In genomic region chr3:30696346-30696745, GRCm38 (mm10) we compare ENCODE assay signal across 9 mouse cellular contexts. TPM values are rescaled to one million over a fixed set of nuclear protein-coding genes. Genes with fewer than 3 reads are reported as not detected.
A peak's percentile ranks its signal among the peaks of the same experiment; 100 is the strongest.
DNase-seq lines count a peak whose midpoint lies in the region; TF ChIP-seq lines count a peak whose summit lies in the region.
"Had no signal": no experiment of that assay in that cellular context is flagged by ENCODE, and none has a peak within 500 bp of the region (broad histone marks: within the 10 kb centered on the region; RNA-seq: fewer than 3 reads in every experiment).

No protein-coding gene starts in this region.

- 2% methylated on average over 2 of the region's 2 CpGs for WGBS in kidney, adult 2 months

- H3K27me3 ChIP-seq in kidney, adult 2 months (replicated peaks; ENCODE audit: control insufficient read depth, insufficient read depth, low read length) = no peaks in the 10 kb centered on the region

- H3K36me3 ChIP-seq in kidney, adult 2 months (ENCODE audit: control insufficient read depth, insufficient read depth, low read length) = no peaks in the 10 kb centered on the region

- peak; percentile 85 for TF ChIP-seq CTCF in kidney, adult 2 months (conservative IDR thresholded peaks at IDR 0.05; ENCODE audit: insufficient read depth, insufficient read length, low read depth, low read length)

- no peak overlapping the region for H3K4me3 ChIP-seq in kidney, adult 2 months (ENCODE audit: insufficient read depth, low read depth, low read length)

- peaks cover 3% of the 10 kb centered on the region; the same call in 1 of the 2 replicates for H3K4me1 ChIP-seq in kidney, adult 2 months (ENCODE audit: control insufficient read depth, insufficient read depth, low read length)

- peak overlapping the region; percentile 99 for H3K27ac ChIP-seq in kidney, adult 2 months (ENCODE audit: insufficient read depth, low read depth, low read length)

- no peak for TF ChIP-seq POLR2A in kidney, adult 2 months (IDR thresholded peaks at IDR 0.05; ENCODE audit: low read depth, low read length)

- peak; percentile 20 for DNase-seq in 3134 (ENCODE audit: extremely low read depth, insufficient read length, low spot score)
- DNase-seq in ES-CJ7 (ENCODE audit: low read depth, low spot score) = peak; percentile 75
- peak; percentile 26 to 58 for DNase-seq in cerebellum, adult 18-20 months
- peak; percentile 76 for DNase-seq in forelimb bud, embryonic 11.5 days (ENCODE audit: low read depth, low spot score)
- DNase-seq in kidney, adult 2 months = peak; percentile 89
- peak; percentile 24 to 47 for DNase-seq in left cerebral cortex, postnatal 36 days (ENCODE audit: low spot score in 2 of 2)
- DNase-seq in ovary, postnatal 14 days (ENCODE audit: low spot score) = peak; percentile 49
- DNase-seq in thymus, postnatal 25 days = no peak

- intact Hi-C loops in left cerebral cortex, postnatal 36 days (cut with DNase I) = loop anchor here (10.0 kb wide), 1 partner anchor 438 kb away; no protein-coding TSS in a partner anchor

RNA-seq across cellular contexts. Expression of gene Lrrc31, which starts 3.3 kb away (rescaled TPM):
- 8.6 and 8.8 TPM in 2 replicates for polyA plus RNA-seq in kidney, adult 2 months (2012; rRNA removed)
- total RNA-seq in left cerebral cortex, postnatal 36 days (2021) = not detected
- polyA plus RNA-seq: frontal cortex, adult 2 months had no signal

RNA-seq across cellular contexts. Expression of gene Lrrc34, which starts 48.7 kb away (rescaled TPM):
- polyA plus RNA-seq in kidney, adult 2 months (2012; rRNA removed) = 0.05 and 0.13 TPM in 2 replicates
- not detected for total RNA-seq in left cerebral cortex, postnatal 36 days (2021)

RNA-seq across cellular contexts. Expression of gene Samd7, which starts 49.7 kb away (rescaled TPM):
- polyA plus RNA-seq in kidney, adult 2 months (2012; rRNA removed) = not detected in 2 replicates
- total RNA-seq in left cerebral cortex, postnatal 36 days (2021) = not detected

RNA-seq across cellular contexts. Expression of gene Lrriq4, which starts 52.0 kb away (rescaled TPM):
- 0.16 and 0.20 TPM in 2 replicates for polyA plus RNA-seq in kidney, adult 2 months (2012; rRNA removed)
- not detected for total RNA-seq in left cerebral cortex, postnatal 36 days (2021)
- polyA plus RNA-seq: frontal cortex, adult 2 months had no signal
